Mouse (Mus musculus): ENCODE data around the gene Slc30a3.

Slc30a3 gene

DNA sequence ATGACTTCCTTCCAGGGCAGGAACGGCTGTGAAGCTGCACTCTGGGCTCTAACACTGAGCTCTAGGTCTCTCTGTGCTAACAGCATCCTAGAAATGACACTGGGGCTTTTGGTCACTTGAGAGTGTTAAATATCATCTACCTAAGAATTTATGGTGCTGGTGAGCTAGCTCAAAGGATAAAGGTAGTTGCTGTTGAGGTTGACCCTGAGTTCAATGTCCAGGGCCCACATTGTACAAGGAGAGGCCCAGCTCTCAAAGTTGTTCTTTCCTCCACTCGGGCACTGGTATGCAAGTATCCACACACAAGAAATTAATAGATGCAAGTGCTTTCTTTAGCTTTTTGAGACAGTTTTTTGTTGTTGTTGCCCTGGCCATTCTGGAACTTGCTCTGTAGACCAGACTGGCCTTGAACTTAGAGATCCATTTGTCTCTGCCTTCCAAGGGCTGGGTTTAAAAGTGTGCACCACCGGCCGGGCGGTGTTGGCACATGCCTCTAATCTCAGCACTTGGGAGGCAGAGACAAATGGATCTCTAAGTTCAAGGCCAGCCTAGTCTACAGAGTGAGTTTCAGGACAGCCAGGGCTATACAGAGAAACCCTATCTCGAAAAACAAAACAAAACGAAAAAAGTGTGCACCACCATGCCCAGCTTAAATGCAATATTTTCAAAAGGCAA, 69.7 kb downstream of the Slc30a3 start:
- no peak for TF ChIP-seq GATA4 (IDR thresholded peaks at IDR 0.05; ENCODE audit: insufficient replicate concordance, low read length)
